Mouse (Mus musculus): ENCODE measurements at regions not wholly inside any gene's neighbourhood (a gene's known extent, or its start where the extent isn't known, plus 50 kb on each side); places are given as distances from the start of the nearest gene placed in this dataset.

GRCm38 (mm10) chr12:42457655-42458054 lies 971.4 kb upstream of the Lrrn3 start:
- DNase-seq (ENCODE audit: low spot score) = peak; percentile 61

GRCm38 (mm10) chr12:42435616-42436015 lies 949.4 kb upstream of the Lrrn3 start:
- no peak overlapping the region for H3K4me3 ChIP-seq (replicated peaks; ENCODE audit: low read length)
- H3K36me3 ChIP-seq (replicated peaks; ENCODE audit: control insufficient read depth, insufficient read depth) = no peaks in the 10 kb centered on the region
- 94% methylated on average over 6 of the region's 6 CpGs for WGBS
- no peak overlapping the region for H3K27ac ChIP-seq
- H3K9ac ChIP-seq = no peak overlapping the region
- H3K9me3 ChIP-seq (ENCODE audit: control insufficient read depth, low read length) = no peaks in the 10 kb centered on the region
- DNase-seq (ENCODE audit: low spot score) (no peak), ATAC-seq (ENCODE audit: low FRiP score) (no peak)
- no peaks in the 10 kb centered on the region for H3K27me3 ChIP-seq (ENCODE audit: control insufficient read depth, insufficient read depth, low read length)
- H3K4me1 ChIP-seq (replicated peaks; ENCODE audit: control insufficient read depth, insufficient read depth, low read length) = no peaks in the 10 kb centered on the region
- no peak overlapping the region for H3K4me2 ChIP-seq (replicated peaks)

More at GRCm38 (mm10) chr12:42457655-42458054, 971.4 kb upstream of the Lrrn3 start:
- no peak for ATAC-seq (ENCODE audit: low FRiP score)
- Histone ChIP-seq H3K4me3 (replicated peaks; ENCODE audit: low read length) (no peak overlapping the region), H3K4me2 (replicated peaks) (no peak overlapping the region), H3K4me1 (replicated peaks; ENCODE audit: control insufficient read depth, insufficient read depth, low read length) (no peaks in the 10 kb centered on the region), H3K9me3 (ENCODE audit: control insufficient read depth, low read length) (no peaks in the 10 kb centered on the region), H3K9ac (no peak overlapping the region), H3K36me3 (replicated peaks; ENCODE audit: control insufficient read depth, insufficient read depth) (no peaks in the 10 kb centered on the region), H3K27ac (no peak overlapping the region), H3K27me3 (ENCODE audit: control insufficient read depth, insufficient read depth, low read length) (no peaks in the 10 kb centered on the region)
- WGBS = 54% methylated on average over 3 of the region's 3 CpGs

DNA sequence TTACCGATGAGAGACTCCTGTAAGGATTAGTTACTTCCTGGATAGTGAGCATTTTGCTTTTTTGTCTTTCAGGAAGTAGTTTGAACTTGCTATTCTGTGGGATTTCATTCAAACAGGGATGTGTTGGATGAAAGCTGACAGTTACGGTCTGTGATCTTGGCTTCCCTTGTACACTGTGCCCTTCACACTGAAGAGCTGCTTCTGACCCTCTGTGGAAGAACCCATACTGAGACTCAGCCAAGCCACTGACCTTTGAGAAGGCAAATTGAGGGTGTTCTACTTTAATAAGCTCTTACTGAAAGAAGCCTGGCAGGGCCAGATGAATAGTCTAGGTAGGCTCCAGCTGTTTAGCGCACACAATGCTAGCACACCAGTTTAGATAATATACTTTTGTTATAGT lies 941.2 kb upstream of the Lrrn3 start:
- H3K4me3 ChIP-seq (replicated peaks; ENCODE audit: low read length) = no peak overlapping the region
- DNase-seq (ENCODE audit: low spot score) = no peak
- no peak for ATAC-seq (ENCODE audit: low FRiP score)
- no peaks in the 10 kb centered on the region for H3K9me3 ChIP-seq (ENCODE audit: control insufficient read depth, low read length)
- no peaks in the 10 kb centered on the region for H3K27me3 ChIP-seq (ENCODE audit: control insufficient read depth, insufficient read depth, low read length)
- 70% methylated on average over 3 of the region's 3 CpGs for WGBS
- no peak overlapping the region for H3K27ac ChIP-seq
- H3K36me3 ChIP-seq (replicated peaks; ENCODE audit: control insufficient read depth, insufficient read depth) = no peaks in the 10 kb centered on the region
- H3K4me2 ChIP-seq (replicated peaks) = no peak overlapping the region
- H3K4me1 ChIP-seq (replicated peaks; ENCODE audit: control insufficient read depth, insufficient read depth, low read length) = no peaks in the 10 kb centered on the region
- H3K9ac ChIP-seq = no peak overlapping the region

Measured in hindbrain, embryonic 14.5 days (tissue).